Mouse (Mus musculus) E14TG2a.4 (cell line): Measurements from ENCODE around the gene Erp29.

Experiments used
- H3K27me3 ChIP-seq: 2 replicates; pipeline ENCODE4 v1.6.1; 2014; ENCODE audit warnings: low read length, control low read depth; ENCODE audit not compliant: insufficient read depth
- H3K36me3 ChIP-seq: 2 replicates; pipeline ENCODE4 v1.6.1; 2014; ENCODE audit warnings: low read length, control low read depth; ENCODE audit not compliant: insufficient read depth
- H3K4me1 ChIP-seq: replicated peaks from 2 replicates; pipeline ENCODE4 v1.6.1; 2014; ENCODE audit warnings: low read depth, low read length, control low read depth
- H3K4me3 ChIP-seq: replicated peaks from 2 replicates; pipeline ENCODE4 v1.5.1; 2014; ENCODE audit warnings: mild to moderate bottlenecking, low read length
- H3K9me3 ChIP-seq: 2 replicates; pipeline ENCODE4 v1.6.1; 2014; ENCODE audit warnings: low read length, control low read depth
- CTCF ChIP-seq: conservative IDR thresholded peaks from 2 replicates; pipeline ENCODE4 v1.5.1; 2014; ENCODE audit warnings: low read length
- NANOG ChIP-seq: IDR thresholded peaks from 2 replicates; pipeline ENCODE4 v1.6.1; 2014; ENCODE audit warnings: borderline replicate concordance, low read length, mixed read lengths
- POU5F1 ChIP-seq: IDR thresholded peaks from 2 replicates; pipeline ENCODE4 v1.6.1; 2014; ENCODE audit warnings: low read length, borderline replicate concordance

The Erp29 gene

DNA sequence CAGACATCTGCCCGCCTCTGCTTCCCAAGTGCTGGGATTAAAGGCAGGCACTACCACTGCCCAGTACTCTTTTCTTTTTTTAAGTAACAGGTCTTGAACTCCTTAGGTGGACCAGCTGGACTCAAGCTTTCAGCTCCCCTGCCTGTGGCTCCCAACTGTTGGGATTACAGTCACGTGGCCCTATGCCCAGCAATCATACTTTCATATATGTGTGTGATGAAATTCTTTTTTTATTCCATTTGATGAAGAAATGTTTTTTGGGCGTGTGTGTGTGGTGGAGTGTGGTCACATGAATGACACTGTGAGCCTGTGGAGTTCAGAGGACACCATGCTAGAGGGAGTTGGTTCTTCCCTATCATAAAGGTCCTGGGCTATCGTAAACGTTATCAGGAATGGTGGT, 52.8 kb downstream of the Erp29 start:
- H3K4me3 ChIP-seq, result peak overlapping the region; percentile 95
- peaks cover 49% of the 10 kb centered on the region for H3K36me3 ChIP-seq
- H3K4me1 ChIP-seq, result peaks cover 67% of the 10 kb centered on the region
- no peaks in the 10 kb centered on the region for H3K27me3 ChIP-seq
- H3K9me3 ChIP-seq, result no peaks in the 10 kb centered on the region
- no peak for TF ChIP-seq NANOG
- TF ChIP-seq POU5F1, result no peak
- no peak for TF ChIP-seq CTCF

DNA sequence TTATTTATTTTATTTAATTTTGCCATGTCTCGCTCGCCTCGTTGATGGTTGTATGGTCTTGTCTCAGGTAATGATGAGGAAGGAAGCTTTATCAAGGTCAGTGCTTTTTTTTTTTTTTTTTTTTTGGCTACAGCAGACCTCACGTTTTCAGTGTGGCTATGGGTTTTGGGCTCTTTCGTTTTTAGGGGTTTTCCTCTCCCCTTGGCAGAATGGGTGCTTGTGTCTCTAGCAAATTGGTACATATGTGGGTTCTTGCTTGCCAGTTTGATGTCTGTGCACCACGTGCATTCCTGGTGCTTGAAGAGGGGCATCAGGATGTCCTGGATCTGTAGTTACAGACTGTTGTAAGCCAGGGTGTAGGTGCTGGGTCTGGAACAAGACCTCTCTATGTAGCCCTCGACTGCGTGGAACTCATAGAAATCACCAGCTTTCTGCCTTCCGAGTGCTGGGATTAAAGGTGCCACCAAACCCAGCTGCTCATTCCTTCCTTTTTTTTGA, 53.3 kb downstream of the Erp29 start:
- Histone ChIP-seq H3K9me3 (no peaks in the 10 kb centered on the region), H3K4me1 (peaks cover 62% of the 10 kb centered on the region), H3K4me3 (peak overlapping the region; percentile 95), H3K27me3 (no peaks in the 10 kb centered on the region), H3K36me3 (peaks cover 48% of the 10 kb centered on the region)
- TF ChIP-seq POU5F1, result no peak
- no peak for TF ChIP-seq CTCF
- TF ChIP-seq NANOG, result no peak

DNA sequence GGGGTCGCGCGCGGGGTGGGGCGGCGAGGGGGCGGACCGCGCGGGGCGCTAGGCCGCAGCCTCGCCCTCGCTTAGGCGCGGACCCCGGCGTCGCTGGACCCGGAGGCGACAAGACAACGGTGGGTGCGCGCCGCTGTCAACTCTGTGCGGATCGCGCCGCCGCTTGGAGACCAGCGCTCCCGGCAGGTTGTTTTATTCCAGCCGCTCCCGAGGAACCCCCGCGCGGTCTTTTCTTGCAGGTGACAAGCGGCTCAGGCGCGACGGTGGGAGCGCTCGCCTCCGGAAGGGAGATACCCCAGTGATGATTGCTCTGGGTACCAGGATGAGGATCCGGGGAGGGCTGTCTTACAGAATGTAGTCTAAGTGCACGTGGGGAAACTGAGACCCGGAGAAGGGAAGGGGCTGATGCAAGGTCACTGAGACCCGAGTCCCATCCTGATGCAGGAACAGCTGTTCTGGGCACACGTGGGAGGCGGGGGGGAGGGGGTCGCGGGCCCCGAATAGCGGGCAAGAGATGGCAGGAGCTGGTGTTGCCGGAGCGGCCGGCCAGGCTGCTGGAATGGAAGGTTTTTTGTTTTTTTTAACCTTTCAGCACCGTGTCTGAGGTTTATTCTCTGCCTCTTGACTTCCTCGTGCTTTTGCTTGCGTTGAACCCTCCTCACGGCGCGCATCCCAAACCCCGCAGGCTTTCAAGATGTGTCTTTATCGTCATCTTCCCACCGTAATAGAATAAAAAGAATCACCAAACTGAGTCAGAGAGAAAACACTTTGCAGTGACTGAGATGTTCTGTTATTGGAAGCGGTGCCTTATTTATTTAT, 54.0 kb downstream of the Erp29 start:
- Histone ChIP-seq H3K4me3 (peak overlapping the region; percentile 95), H3K9me3 (no peaks in the 10 kb centered on the region), H3K27me3 (no peaks in the 10 kb centered on the region), H3K4me1 (peaks cover 58% of the 10 kb centered on the region), H3K36me3 (peaks cover 41% of the 10 kb centered on the region)
- TF ChIP-seq CTCF, result no peak
- no peak for TF ChIP-seq NANOG
- no peak for TF ChIP-seq POU5F1

DNA sequence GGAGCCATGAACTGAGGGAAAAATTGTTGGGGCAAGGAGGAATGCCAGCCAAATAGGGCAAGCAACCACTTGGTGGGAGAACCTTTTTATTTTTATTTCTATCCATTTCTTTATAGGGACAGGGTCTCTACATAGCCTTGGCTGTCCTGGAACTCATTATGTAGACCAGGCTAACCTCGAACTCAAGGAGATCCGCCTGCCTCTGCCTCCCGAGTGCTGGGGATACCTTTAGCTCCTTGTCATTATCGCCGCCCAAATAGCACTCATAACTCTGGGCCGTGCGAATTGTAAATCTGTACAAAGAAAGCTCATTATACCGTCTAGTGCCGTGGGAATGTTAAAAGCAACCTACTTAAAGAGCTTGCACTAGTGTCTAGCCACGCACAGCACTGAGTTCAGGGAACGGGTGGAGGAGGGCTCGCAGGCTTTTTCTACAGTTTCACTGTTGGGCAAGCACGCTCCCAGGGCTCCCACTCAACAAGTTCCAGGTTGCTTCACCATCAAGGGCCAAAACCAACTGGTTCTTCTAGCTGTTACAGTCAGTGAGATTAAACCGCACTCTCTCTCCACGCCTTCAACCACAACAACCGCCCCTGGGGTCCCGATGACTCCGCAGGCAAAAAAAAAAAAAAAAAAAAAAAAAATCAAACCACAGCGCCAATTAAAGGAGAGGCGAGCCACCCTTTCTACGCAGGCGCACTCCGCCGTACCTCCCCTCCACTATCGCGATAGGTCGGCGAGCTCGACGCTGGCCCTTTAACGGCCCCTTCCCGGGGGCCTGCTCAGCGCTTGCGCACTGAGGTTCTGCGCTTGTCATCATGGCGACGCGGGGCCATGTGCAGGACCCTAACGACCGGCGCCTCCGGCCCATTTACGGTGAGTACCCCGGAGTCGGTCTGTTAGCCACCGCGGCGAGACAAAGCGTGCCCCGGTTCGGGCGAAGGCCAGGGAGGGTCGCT, 54.8 kb downstream of the Erp29 start, which contains the start of gene Naa25:
Gene Naa25 (plus strand): TSS at position 750 of the 959 bp plus-strand sequence.
- H3K4me1 ChIP-seq, result peaks cover 54% of the 10 kb centered on the region
- TF ChIP-seq POU5F1 (no peak), CTCF (no peak), NANOG (no peak)
- H3K9me3 ChIP-seq, result no peaks in the 10 kb centered on the region

DNA sequence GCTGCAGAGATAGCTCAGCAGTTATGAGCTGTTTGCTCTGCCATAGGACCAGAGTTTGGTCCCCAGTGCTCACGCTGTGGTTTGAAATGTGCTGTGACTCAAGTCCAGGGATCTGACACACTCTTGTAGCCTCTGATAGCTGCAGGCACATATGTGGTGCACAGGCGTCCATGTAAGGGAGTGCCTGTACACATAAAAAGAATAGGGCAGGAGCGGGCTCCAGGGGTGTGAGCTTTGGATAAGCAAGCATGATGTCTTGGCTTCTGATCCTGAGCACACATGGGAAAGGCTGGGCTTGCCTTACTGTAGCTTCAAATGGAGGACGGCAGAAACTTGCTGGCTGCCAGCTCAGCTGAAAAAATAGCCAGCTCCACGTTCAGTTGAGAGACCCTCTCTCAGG, 56.7 kb downstream of the Erp29 start:
- no peak for TF ChIP-seq CTCF
- no peak for TF ChIP-seq POU5F1
- TF ChIP-seq NANOG, result no peak
- no peaks in the 10 kb centered on the region for H3K27me3 ChIP-seq

More for the DNA sequence above, 54.8 kb downstream of the Erp29 start, which contains the start of gene Naa25:
- peak within 1 kb of the TSS; percentile 95 for H3K4me3 ChIP-seq
- peaks cover 33% of the 10 kb centered on the region for H3K36me3 ChIP-seq
- H3K27me3 ChIP-seq, result no peaks in the 10 kb centered on the region

DNA sequence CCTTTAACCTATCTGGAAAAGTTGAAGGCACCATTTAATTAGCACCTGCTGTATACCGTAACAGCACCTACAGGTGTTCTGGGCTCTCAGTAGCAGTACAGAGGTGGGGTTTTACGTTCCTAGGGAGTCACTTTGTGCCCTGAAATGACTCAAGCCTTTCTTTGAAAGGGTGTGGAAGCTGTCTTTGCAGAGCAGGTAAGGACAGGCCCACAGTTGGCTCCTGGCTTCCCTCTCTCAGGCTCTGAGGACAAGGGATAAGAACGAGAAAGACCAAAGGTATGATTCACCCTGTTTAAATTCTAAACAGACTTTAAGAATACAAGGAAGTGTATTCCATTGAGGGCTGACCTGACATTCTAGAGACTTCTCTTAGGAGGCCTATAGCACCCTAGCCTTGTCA, 58.9 kb downstream of the Erp29 start:
- H3K36me3 ChIP-seq, result no peaks in the 10 kb centered on the region
- H3K9me3 ChIP-seq, result no peaks in the 10 kb centered on the region
- no peak for TF ChIP-seq POU5F1
- no peak for TF ChIP-seq NANOG
- no peak for TF ChIP-seq CTCF
- no peak overlapping the region for H3K4me3 ChIP-seq
- H3K4me1 ChIP-seq, result peaks cover 28% of the 10 kb centered on the region
- no peaks in the 10 kb centered on the region for H3K27me3 ChIP-seq

More for the DNA sequence above, 56.7 kb downstream of the Erp29 start:
- peaks cover 15% of the 10 kb centered on the region for H3K36me3 ChIP-seq
- H3K9me3 ChIP-seq, result no peaks in the 10 kb centered on the region
- H3K4me3 ChIP-seq, result no peak overlapping the region
- peaks cover 36% of the 10 kb centered on the region for H3K4me1 ChIP-seq

DNA sequence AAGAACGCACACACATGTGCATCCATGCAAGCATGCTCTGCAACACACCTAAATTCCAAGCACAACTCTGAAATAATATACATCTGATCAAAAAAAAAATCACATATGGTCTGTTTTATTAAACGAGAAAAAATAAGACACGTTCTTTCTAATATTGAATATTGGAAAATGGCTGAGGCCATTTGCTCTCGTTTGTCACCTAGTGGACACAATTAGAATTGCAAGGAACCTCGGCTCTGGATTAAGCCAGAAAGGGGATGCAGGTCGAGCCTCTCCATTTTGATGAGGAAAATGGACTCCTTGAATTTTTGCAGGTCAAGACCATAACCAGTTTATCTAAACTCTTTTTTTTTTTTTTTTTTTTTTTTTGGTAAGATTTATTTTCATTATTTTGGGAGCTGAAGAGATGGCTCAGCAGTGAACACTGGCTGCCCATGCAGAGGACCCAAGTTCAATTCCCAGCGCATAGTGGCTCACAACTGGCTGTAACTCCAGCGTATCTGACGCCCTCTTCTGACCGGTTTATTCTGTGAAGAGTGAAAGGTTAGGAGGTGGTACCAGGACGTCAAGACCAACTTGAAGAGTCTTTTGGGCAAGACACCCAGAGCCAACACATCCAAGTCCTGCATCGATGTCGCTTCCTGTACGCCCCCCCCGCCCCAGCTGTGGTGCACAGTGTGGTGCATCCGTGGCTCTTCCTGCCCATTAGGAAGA, 59.5 kb downstream of the Erp29 start:
- TF ChIP-seq POU5F1 (no peak), CTCF (peak; percentile 93)
- H3K4me3 ChIP-seq, result no peak overlapping the region
- H3K36me3 ChIP-seq, result no peaks in the 10 kb centered on the region
- no peaks in the 10 kb centered on the region for H3K9me3 ChIP-seq
- peaks cover 28% of the 10 kb centered on the region for H3K4me1 ChIP-seq
- 0 out of 2 replicates have a peak, but pooled peaks cover 3% of the 10 kb centered on the region for H3K27me3 ChIP-seq

DNA sequence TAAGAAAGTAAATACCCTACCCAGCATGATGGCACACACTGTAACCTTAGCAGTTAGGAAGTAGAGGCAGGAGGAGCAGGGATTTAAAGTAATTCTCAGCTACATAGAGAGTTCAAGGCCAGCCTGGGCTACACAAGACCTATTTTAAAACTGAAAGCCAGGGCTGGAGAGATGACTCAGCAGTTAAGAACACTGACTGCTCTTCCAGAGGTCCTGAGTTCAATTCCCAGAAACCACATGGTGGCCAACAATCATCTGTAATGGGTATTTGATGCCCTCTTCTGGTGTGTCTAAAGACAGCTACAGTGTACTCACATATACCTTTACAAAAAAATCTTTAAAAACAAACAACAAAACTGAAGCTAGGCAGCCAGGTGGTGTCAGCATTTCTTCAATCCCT, 62.6 kb downstream of the Erp29 start:
- no peak for TF ChIP-seq POU5F1
- TF ChIP-seq CTCF, result no peak
- no peak for TF ChIP-seq NANOG
- Histone ChIP-seq H3K27me3 (peaks cover 23% of the 10 kb centered on the region), H3K36me3 (no peaks in the 10 kb centered on the region), H3K4me3 (no peak overlapping the region), H3K4me1 (peaks cover 34% of the 10 kb centered on the region), H3K9me3 (no peaks in the 10 kb centered on the region)
